ENCODE assay signal across 8 mouse cellular contexts in genomic region chr2:117119291-117120245, GRCm38 (mm10). TPM values are rescaled to one million over a fixed set of nuclear protein-coding genes. Genes with fewer than 3 reads are reported as not detected.
A peak's percentile ranks its signal among the peaks of the same experiment; 100 is the strongest.
DNase-seq lines count a peak whose midpoint lies in the region; ATAC-seq lines count a peak whose summit lies in the region.

No protein-coding gene starts in this region.

- DNase-seq in adrenal gland, adult 18-20 months (ENCODE audit: low spot score in 2 of 2) = peak; percentile 61 to 70
- peak; percentile 86 for DNase-seq in embryo, embryonic 10 days (ENCODE audit: low spot score)
- peak; percentile 78 for DNase-seq in gastrocnemius, postnatal 14 days
- peak; percentile 76 to 89 for DNase-seq in left cerebral cortex, adult 9 months (ENCODE audit: low spot score in 2 of 2)
- DNase-seq in right cerebral cortex, postnatal 14 days = peak; percentile 71
- peak; percentile 63 to 69 for DNase-seq in urinary bladder, postnatal 4 days (ENCODE audit: low spot score in 2 of 2)

- intact Hi-C loops in gastrocnemius, postnatal 14 days (cut with DNase I; ENCODE audit: low total_unique reads) = loop anchor here (10.0 kb wide), 1 partner anchor 65 kb away; no protein-coding TSS in a partner anchor

- ATAC-seq in inflammation-experienced regulatory T-cells, adult 6 months = peak; percentile 24
- peak; percentile 42 for ATAC-seq in megakaryocyte, adult 5-6 weeks (ENCODE audit: poor library complexity, severe bottlenecking)

RNA-seq across cellular contexts. Expression of gene Spred1, which starts 1.6 kb away (rescaled TPM):
- 10 to 100 TPM; 51.6 to 78.9 TPM for total RNA-seq in adrenal gland, adult 18-20 months (2021)
- 10 to 100 TPM; 12.5 to 16.1 TPM for total RNA-seq in gastrocnemius, postnatal 14 days (2021)
- 1 to 10 TPM; 1.6 to 1.7 (median 1.6) TPM for polyA plus RNA-seq in inflammation-experienced regulatory T-cells, adult 6 months (2017; shearing (Covaris generic))
- total RNA-seq in megakaryocyte, adult 5-6 weeks (2015) = 10.7 and 13.4 TPM in 2 replicates
- 12.5 and 13.9 TPM in 2 replicates for total RNA-seq in megakaryocyte, adult 5-6 weeks (2017)

Comparison
In these comparisons a context has a peak if more than half of its experiments do, and no peak if none do; other contexts are left out.
1. Peak in every context shown above with its lines: DNase-seq and ATAC-seq.